Mouse (Mus musculus) liver, adult (tissue): ENCODE data around the gene Ptafr.
A peak's percentile ranks its signal among the peaks of the same experiment; 100 is the strongest.

Experiments
- GATA4 ChIP-seq: IDR thresholded peaks from 2 replicates; pipeline ENCODE4 v1.6.1; 2014; ENCODE audit warnings: mild to moderate bottlenecking, low read length; ENCODE audit not compliant: insufficient replicate concordance

Gene Ptafr

DNA sequence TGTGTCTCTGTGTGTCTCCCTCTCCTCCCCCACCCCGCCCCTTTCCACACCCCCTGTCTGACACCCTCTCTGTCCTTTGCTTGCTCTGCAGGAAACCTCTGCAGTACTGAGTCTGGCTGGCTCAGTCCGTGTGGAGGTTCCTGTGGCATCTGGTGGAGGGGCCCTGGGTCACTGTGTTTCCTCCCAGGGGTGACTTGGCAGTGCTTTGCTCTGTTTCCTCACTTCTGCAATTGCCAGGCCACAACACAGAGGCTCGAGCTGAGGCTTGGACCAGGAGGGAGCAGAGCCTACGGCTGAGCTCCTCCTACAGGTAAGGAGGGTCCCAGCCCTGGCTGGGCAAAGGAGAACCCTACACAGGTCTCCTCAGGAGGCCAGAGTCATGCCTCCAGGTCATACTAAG lies at the start of gene Ptafr:
TSS of gene Ptafr (plus strand) at position 103 of the 400 bp plus-strand sequence.
- TF ChIP-seq GATA4 = no peak

- no peak for TF ChIP-seq GATA4
Measured at GRCm38 (mm10) chr4:132514555-132515135, 49.2 kb upstream of the Ptafr start.

GRCm38 (mm10) chr4:132515369-132516155 lies 48.3 kb upstream of the Ptafr start:
- no peak for TF ChIP-seq GATA4

DNA sequence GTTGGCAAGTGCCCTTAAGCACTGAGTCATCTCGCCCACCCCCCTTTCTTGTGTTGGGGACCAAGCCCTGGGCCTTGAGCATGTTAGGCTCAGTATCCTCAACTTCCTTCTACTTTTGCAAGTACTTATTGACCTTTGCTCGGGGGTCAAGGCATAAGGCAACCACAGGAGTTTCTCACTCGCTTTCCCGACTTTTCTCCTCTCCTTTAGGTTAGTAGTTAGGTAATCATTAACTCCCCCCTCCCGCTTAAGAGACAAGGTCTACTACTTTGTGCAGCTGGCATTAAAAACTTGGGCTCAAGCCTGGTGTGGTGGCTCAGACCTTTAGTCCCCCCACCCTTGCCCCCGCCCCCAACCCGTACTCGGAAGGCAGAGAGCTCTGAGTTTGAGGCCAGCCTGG lies 45.8 kb upstream of the Ptafr start:
- no peak for TF ChIP-seq GATA4

- no peak for TF ChIP-seq GATA4
Measured at GRCm38 (mm10) chr4:132519188-132519587, 44.7 kb upstream of the Ptafr start.

- TF ChIP-seq GATA4 = no peak
Measured at GRCm38 (mm10) chr4:132524321-132524741, 39.5 kb upstream of the Ptafr start.

- TF ChIP-seq GATA4 = no peak
Measured at GRCm38 (mm10) chr4:132524808-132525207, 39.1 kb upstream of the Ptafr start.

DNA sequence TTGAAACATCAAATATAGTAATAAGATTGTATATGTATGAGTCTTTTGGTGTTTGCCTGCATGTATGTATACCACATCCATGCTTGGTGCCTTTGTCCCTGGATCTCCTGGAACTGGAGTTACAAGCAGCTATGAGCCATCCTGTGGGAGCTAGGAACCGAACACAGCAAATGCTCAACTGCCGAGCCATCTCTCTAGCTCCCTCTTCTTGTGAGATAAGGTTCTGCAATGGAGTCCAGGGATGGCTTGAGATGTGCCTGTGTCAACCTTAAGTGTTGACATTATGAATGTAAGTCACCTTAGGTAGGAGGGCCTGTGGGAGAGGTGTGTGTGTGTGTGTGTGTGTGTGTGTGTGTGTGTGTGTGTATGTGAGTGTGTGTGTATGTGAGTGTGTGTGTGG lies 37.2 kb upstream of the Ptafr start:
- TF ChIP-seq GATA4 = no peak

- TF ChIP-seq GATA4 = no peak
Measured at GRCm38 (mm10) chr4:132527917-132528522, 35.8 kb upstream of the Ptafr start.

- TF ChIP-seq GATA4 = no peak
Measured at GRCm38 (mm10) chr4:132529344-132529743, 34.5 kb upstream of the Ptafr start.

- TF ChIP-seq GATA4 = no peak
Measured at GRCm38 (mm10) chr4:132530033-132530804, 33.6 kb upstream of the Ptafr start.

DNA sequence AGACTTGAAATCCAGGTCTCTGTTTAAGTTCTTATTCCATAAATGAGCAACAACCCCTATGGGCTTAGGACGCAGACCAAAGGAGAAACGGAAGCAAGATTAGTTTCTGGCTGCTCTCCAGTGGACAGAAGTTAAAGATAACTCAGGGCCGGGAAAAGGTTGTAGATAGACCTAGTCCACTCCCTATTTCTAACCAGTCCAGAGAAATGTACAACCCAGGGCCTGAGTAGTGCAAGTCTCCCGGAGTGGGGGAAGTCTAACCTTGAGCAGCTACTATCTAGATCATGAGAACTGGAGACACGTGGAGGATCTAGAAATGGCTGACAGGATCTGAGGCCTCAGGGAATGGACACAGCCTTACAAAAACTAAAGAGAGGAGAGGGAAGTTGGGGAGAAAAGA lies 31.4 kb upstream of the Ptafr start:
- peak; percentile 53; the same call in 1 of the 2 replicates for TF ChIP-seq GATA4

GRCm38 (mm10) chr4:132532981-132533916 lies 30.6 kb upstream of the Ptafr start, which contains the start of gene Atpif1:
Atpif1 (minus strand) TSS chr4:132533659.
- TF ChIP-seq GATA4 = peak; percentile 79; the same call in 1 of the 2 replicates

DNA sequence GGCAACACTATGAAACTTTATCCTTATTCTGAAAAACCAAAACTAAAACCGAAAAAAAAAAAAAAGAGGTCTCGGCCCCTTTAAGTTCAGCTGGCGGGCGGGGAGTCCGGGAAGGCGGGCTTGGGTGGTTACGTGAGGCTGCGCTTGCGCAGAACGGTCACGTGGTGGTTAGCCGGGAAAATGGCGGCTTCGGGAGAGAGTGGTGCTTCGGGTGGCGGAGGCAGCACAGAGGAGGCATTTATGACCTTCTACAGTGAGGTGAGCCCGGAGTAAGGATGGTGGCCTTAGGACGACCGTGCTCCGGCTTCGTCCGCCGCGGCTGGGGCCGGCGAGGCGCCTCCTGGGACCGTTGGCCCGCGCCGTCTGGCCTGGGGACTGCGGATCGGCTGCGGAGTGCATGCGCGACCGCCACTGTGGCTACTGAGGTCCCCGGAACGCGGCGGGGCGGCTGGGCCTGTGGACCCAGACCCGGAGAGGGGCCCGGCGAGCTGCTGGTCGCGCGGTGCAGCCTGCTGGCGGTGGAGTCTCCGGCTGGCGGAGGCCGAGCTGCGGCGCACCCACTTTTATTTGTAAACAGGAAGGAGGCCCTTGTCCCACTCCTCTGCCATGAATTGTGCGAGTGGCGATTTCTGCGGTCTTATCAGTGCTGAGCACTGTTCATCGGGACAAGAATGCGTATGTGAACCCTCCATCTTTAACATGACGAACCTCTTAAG lies 28.3 kb upstream of the Ptafr start, which contains the start of gene Dnajc8:
TSS of gene Dnajc8 (plus strand) at position 145 of the 716 bp plus-strand sequence.
- TF ChIP-seq GATA4 = no peak
